Mouse (Mus musculus) olfactory bulb, adult 2 months (tissue): Measurements from ENCODE around the gene Ifitm1. TPM values are rescaled to one million over a fixed set of nuclear protein-coding genes. Genes with fewer than 3 reads are reported as not detected.
A peak's percentile ranks its signal among the peaks of the same experiment; 100 is the strongest.
"Not testable (repeated sequence)": the region's sequence is repeated elsewhere in the genome, so short reads cannot be mapped to it uniquely, and the experiment has no call there.

Source experiments
- H3K27ac ChIP-seq: fragments of 200-500 bp; 2 replicates; pipeline ENCODE4 v1.5.1; 2012; ENCODE audit warnings: low read depth, low read length; ENCODE audit not compliant: insufficient read depth
- H3K4me1 ChIP-seq: fragments of 200-500 bp; 2 replicates; pipeline ENCODE4 v1.6.1; 2012; ENCODE audit warnings: low read length; ENCODE audit not compliant: control insufficient read depth, insufficient read depth
- H3K4me3 ChIP-seq: fragments of 200-500 bp; 2 replicates; pipeline ENCODE4 v1.5.1; 2012; ENCODE audit warnings: mild to moderate bottlenecking, low read depth, low read length, moderate library complexity; ENCODE audit not compliant: insufficient read depth
- CTCF ChIP-seq: fragments of 200-500 bp; IDR thresholded peaks from 2 replicates; pipeline ENCODE4 v1.5.1; 2012; ENCODE audit warnings: low read depth, mild to moderate bottlenecking, low read length, moderate library complexity; ENCODE audit not compliant: insufficient read depth
- POLR2A ChIP-seq: fragments of 200-500 bp; IDR thresholded peaks from 2 replicates; pipeline ENCODE4 v1.6.1; 2012; ENCODE audit warnings: mild to moderate bottlenecking, low read depth, low read length, moderate library complexity; ENCODE audit not compliant: insufficient read depth
- WGBS: fragments of 180-500 bp; shearing (Covaris S2); methylation state at CpG from one replicate; pipeline ENCODE4 v1.1.7; 2018; 5-methylcytosine and 5-hydroxymethylcytosine counted together
- polyA plus RNA-seq: library from polyadenylated mRNA; stranded (reverse); fragments of >200 nt; gene quantifications from 2 replicates; pipeline ENCODE4 v1.2.4, GENCODE M21; 2012; ENCODE audit warnings: low replicate concordance; ENCODE audit not compliant: missing spikeins, insufficient read depth, insufficient read length

The Ifitm1 gene
- polyA plus RNA-seq, 1 experiment = not detected

DNA sequence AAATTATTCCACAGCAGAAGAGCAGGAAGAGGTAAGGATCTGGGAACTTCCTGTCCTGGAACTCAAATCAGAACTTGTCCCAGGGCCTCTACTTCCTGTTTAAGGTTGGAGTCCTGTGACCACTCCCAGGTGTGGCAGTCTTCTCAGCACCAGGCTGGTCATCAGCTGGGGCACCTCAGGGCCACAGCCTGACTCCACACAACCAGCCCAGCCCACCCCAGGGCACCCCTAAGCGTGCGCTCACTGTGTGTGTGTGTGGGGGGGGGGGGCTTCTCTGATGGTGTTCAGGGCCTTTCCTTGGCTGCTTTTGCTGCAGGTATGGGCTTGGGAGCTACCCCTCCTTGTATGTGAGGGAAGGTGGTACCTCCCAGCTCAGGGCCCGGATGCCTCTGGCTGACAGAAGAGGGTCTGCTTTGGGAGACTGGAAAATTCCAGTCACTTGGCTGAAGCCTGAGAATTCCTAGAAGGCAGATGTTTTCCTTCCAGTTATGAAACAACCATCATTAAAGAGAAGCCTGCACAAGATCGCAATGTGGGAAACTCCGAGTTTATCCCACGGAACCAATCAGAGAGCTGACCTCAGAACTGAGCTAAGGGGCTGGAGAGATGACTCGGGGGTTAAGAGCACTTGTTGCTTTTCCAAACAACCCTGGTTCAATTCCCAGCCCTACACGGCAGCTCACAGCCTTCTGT lies 4.6 kb downstream of the Ifitm1 start:
- H3K4me1 ChIP-seq = peaks cover 9% of the 10 kb centered on the region
- 83% methylated on average over 8 of the region's 8 CpGs for WGBS
- H3K27ac ChIP-seq = no peak overlapping the region
- no peak overlapping the region for H3K4me3 ChIP-seq
- TF ChIP-seq POLR2A (no peak), CTCF (no peak)

DNA sequence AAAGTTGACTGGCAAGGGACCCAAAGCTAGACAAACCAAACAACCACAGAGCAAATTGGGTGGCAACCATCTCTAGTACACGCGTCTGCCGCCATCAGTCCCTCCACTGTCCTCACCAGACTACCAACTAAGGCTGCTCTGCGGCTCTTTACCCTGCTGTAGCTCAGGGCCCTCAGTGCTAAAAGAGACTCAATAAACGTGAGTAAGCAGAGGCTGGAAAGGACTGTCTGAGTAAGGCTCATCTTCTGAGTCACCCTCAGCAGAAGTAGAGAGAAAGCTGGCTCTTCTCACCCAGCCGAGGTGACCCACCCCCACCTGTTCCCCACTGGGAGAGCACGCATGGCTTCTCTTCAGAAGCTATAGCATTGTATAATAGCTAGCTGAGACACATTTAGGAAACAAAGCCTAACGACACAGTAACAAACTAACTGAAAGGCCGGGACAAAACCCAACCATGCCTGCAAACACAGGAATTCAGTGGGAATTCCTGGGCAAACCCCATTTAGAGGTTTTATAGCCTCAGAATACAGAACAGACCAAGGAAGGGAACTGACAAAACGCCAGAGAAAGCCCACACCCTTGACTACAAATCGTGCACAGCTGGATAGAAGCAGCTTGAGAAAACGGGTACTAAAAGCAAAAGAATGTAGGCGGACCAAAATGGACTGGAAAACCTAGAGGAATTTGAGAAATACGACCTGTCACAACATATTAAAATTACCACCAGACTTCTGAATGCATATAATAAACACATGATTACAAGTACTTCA lies 6.6 kb downstream of the Ifitm1 start:
- WGBS = 27% methylated on average over 14 of the region's 14 CpGs
- TF ChIP-seq POLR2A (no peak), CTCF (no peak)
- H3K27ac ChIP-seq = peak overlapping the region; percentile 54; the same call in 1 of the 2 replicates

DNA sequence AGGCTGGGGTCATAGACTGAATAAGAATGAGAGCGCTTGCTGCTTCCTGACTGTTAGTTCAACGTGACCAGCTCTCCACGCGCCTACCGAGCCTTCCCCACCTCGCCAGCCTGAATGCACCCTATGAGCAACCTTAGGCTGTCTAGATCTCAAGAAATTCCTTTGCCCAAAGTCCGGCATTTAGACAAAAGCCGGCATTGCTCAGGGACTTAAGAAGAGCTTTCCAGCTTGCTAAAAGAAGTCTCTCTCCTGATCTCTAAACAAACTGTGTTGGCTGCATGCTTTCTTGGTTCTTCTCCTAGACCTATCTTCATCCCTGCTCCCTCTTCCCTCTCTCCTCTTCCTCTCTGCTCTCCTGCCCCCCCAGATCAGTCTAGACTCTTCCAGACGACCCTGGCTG lies 7.9 kb downstream of the Ifitm1 start:
- 51% methylated on average over 9 of the region's 9 CpGs for WGBS
- H3K4me1 ChIP-seq = peaks cover 3% of the 10 kb centered on the region; the same call in 1 of the 2 replicates
- no peak overlapping the region for H3K27ac ChIP-seq
- H3K4me3 ChIP-seq = no peak overlapping the region
- TF ChIP-seq POLR2A = no peak
- no peak for TF ChIP-seq CTCF

More for the DNA sequence above, 6.6 kb downstream of the Ifitm1 start:
- Histone ChIP-seq H3K4me1 (peaks cover 5% of the 10 kb centered on the region; the same call in 1 of the 2 replicates), H3K4me3 (no peak overlapping the region)

DNA sequence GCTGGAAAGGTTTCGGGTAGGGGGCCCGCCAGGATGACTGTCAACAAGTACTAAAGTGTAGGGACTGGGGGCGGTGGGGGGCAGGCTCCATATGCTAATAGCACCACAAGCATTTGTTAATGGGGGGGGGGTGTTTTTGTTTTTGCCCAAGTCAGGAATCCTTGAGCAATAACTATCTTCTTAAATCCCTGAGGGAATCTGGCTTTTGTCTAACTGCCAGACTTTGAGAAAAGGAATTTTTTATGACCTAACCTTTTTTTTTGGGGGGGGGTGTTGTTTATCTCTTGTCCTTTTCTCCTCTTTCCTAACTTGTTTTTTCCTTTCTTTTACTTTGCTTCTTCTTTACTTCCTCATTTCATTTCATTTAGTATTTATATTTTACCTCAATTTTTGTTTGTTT lies 8.4 kb downstream of the Ifitm1 start:
- Histone ChIP-seq H3K4me1 (peaks cover 3% of the 10 kb centered on the region; the same call in 1 of the 2 replicates), H3K27ac (no peak overlapping the region), H3K4me3 (no peak overlapping the region)
- 53% methylated on average over 3 of the region's 3 CpGs for WGBS
- no peak for TF ChIP-seq CTCF
- TF ChIP-seq POLR2A = no peak

DNA sequence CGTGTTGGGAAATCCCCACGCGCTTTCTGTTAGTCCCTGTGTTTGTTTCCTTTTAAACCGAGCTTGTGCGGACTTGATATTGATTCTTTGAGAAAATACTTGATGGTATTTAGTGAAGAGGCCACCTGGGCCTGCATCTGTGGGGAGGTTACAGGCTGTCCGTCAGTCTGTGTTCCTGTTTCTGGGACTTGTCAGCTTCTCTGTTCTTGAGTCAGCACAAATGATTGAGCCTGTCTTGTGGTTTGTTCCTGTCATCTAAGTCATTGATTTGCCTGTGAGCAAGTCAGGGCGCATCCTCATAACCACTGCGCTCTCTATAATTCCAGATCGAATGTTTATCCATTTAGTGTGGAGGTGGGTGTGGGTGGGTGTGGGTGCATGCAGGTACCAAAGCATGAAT lies 9.7 kb downstream of the Ifitm1 start:
- 96% methylated on average over 9 of the region's 9 CpGs for WGBS
- H3K4me3 ChIP-seq, H3K4me1 ChIP-seq, H3K27ac ChIP-seq: not testable (repeated sequence)

DNA sequence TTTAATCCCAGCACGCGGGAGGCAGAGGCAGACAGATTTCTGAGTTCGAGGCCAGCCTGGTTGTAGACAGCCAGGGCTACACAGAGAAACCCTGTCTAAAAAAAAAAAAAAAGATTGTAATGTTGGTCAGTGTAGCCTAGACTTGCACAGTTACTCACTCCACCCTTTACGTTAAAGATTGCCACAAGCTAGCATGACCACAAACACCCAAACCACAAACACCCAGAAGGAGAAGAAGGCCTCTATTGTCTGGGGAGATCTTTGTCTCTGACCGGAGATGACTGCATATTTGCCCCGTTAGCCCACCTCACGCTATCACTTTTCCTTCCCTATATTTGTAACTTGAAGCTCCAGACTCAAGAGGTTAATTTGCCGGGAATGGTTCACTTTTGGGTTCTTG lies 14.7 kb downstream of the Ifitm1 start:
- Histone ChIP-seq H3K4me1 (no peaks in the 10 kb centered on the region), H3K4me3 (no peak overlapping the region), H3K27ac (no peak overlapping the region)
- WGBS = 92% methylated on average over 8 of the region's 8 CpGs
- no peak for TF ChIP-seq CTCF
- no peak for TF ChIP-seq POLR2A

DNA sequence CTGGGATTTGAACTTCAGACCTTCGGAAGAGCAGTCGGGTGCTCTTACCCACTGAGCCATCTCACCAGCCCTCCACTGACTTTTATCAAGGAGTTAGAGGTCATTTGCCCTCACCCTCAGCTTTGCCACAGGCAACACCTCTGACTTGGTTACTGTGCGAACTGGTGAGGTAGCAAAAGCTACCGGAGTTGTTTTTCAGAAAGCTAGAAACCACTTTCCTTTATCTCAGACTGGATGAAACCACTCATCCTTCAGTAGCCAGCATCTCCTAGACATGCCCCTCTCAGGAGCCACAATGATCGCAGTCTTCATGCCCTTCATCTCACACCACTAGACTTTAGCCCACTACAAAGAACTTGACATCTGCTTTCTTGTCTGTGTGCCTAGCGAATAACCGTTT lies 15.9 kb downstream of the Ifitm1 start:
- Histone ChIP-seq H3K4me1 (no peaks in the 10 kb centered on the region), H3K4me3 (no peak overlapping the region), H3K27ac (no peak overlapping the region)
- 93% methylated on average over 7 of the region's 7 CpGs for WGBS
- TF ChIP-seq CTCF = no peak
- TF ChIP-seq POLR2A = no peak

DNA sequence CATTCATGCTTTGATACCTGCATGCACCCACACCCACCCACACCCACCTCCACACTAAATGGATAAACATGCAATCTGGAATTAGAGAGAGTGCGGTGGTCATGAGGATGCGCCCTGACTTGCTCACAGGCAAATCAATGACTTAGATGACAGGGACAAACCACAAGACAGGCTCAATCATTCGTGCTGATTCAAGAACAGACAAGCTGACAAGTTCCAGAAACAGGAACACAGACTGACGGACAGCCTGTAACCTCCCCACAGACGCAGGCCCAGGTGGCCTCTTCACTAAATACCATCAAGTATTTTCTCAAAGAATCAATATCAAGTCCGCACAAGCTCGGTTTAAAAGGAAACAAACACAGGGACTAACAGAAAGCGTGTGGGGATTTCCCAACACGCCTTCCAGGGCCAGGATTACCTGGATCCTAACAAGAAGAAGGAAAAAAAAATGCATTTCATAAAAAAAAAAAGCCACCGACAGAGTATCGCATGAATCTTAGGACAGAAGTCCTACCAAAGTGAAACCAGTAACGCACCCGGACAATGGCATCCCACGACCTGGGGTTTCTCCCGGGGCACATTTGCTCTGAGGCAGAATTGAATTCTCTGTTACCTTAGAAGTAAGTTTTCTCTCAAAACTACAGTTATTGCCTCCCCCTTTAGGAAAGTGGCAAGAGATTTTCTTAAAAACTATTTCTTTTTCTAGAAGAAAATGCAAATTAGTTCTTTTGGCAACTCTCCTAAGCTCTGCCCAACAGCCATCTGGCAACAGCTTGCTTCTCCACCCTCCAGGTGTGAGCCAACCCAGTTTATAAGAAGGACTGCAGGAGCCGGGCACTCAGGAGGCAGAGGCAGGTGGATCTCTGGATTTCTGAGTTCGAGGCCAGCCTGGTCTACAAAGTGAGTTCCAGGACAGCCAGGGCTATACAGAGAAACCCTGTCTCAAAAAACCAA lies 20.4 kb downstream of the Ifitm1 start:
- Histone ChIP-seq H3K4me3 (no peak overlapping the region), H3K27ac (no peak overlapping the region), H3K4me1 (no peaks in the 10 kb centered on the region)
- 86% methylated on average over 17 of the region's 17 CpGs for WGBS
- TF ChIP-seq POLR2A (no peak), CTCF (no peak)

DNA sequence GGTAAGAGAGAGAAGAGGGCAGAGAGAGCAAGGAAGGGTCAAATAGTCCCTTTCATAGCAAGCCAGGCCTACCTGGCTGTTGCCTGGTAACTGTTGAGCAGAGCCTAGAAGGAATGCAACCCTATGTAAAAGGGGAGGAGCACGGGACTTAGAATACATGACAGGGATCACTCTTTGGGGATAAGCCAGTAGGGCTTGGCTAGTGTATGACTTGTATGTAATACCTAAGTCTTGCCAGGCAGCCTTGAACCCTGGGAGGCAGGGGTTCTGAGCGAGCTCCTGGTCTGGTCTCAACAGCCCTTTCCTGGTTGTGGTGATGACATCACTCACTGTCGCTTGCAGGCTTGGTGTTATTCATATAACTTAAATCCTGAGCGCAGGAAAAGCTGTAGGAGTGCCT lies 22.0 kb downstream of the Ifitm1 start:
- 83% methylated on average over 4 of the region's 4 CpGs for WGBS
- H3K4me1 ChIP-seq = no peaks in the 10 kb centered on the region
- TF ChIP-seq POLR2A (no peak), CTCF (no peak)
- H3K4me3 ChIP-seq = no peak overlapping the region
- H3K27ac ChIP-seq = no peak overlapping the region
